Mouse (Mus musculus): Measurements from ENCODE around the gene Tmem238.

GRCm38 (mm10) chr7:4752821-4753570 is 36.5 kb downstream of the Tmem238 start, which contains the start of gene Cox6b2:
- no peak for TF ChIP-seq CTCF (IDR thresholded peaks at IDR 0.05; ENCODE audit: extremely low read depth, insufficient read depth, low read length)
- TF ChIP-seq POLR2A (IDR thresholded peaks at IDR 0.05; ENCODE audit: extremely low read depth, insufficient read depth, low read length): no peak
